Mouse (Mus musculus) spleen, embryonic (tissue): ENCODE data around the gene Glg1.

Experiments used
- CTCF ChIA-PET: fragments of 350-600 bp; sonication (Branson Sonifier 250); formaldehyde crosslinking; loops from one replicate; lab custom pipeline; 2022; lab: Charles Lee

Gene Glg1

DNA sequence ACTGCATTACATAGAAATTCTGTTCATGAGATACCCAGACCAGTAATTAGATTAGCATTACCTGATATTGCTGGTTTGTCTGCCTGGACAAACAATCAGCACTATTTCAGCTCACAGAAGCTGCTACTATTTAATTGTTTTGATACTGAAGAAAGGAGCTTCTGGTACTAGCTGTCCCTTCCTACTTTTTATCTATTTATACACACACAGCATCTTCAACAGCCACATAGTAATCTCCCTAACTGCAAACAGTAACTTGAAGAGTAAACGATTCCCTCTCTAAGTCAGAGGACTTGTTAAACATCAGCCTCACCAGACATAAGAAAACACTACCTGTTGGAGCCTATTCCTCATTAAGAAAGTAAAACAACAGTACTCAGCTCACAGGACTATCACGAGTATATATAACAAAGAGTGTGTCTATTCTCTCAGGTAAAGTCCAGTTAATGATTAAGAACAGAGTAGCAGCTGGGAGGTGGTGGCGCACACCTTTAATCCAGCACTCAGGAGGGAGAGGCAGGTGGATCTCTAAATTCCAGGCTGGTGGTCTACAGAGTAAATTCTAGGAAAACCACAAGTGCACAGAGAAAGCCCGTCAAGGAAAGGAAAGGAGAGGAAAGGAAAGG is 6.4 kb downstream of the Glg1 start:
- CTCF ChIA-PET = no interaction called here

DNA sequence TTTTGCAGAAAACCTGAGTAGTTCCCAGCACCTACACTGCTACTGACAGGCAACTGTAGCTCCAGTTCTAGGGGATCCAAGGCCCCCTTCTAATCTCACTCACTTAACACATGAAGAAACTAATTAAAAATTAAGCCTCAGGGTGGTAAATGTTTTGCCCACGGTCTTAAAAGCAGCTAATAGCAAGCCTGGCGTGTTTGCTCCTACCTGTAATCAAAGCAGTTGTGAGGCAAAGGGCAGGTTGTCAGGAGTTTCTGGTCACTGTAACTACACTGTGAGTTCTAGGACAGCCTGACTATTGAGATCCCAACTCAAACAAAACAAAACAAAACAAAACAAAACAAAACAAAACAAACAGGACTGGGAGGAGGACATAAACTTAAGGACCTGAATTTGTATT is 8.9 kb downstream of the Glg1 start:
- CTCF ChIA-PET = no interaction called here

DNA sequence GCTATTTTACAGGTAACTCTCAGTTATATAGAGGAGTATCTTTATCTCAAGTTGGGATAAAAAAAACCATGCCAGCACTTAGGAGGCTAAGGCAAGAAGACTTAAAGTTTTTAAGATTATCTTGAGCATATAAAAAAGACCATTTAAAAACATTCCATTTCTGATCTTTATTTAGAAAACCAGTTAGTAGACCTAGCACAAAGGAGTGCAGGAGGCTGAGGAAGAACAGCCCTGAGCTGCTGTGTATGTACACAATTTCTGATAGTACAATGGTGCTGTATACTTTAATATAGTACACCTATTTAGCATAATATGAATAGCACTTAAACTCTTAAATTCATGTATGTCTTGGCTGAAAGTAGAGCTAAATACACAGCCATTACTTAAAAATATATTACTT is 10.9 kb downstream of the Glg1 start:
- CTCF ChIA-PET = interaction anchor here (0.5 kb wide), 1 partner anchor 51 kb away, joined by 3 read pairs; no protein-coding TSS in a partner anchor

DNA sequence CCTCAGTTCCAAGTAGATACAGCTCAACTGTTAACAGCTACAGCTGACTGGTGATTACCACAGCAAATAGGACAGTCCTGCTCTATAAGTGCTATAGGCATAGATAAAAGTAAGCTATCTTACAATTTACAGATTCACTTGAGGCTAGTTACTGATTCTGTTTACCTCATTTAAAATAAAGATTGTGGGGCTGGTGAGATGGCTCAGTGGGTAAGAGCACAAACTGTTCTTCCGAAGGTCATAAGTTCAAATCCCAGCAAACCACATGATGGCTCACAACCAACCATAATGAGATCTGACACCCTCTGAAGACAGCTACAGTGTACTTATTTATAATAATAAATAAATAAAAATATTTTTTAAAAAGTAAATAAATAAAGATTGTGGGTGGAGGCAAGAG is 12.2 kb downstream of the Glg1 start:
- CTCF ChIA-PET = interaction anchor here (0.5 to 0.6 kb wide), 2 partner anchors 10 to 129 kb away, joined by 4 to 6 read pairs; no protein-coding TSS in a partner anchor

DNA sequence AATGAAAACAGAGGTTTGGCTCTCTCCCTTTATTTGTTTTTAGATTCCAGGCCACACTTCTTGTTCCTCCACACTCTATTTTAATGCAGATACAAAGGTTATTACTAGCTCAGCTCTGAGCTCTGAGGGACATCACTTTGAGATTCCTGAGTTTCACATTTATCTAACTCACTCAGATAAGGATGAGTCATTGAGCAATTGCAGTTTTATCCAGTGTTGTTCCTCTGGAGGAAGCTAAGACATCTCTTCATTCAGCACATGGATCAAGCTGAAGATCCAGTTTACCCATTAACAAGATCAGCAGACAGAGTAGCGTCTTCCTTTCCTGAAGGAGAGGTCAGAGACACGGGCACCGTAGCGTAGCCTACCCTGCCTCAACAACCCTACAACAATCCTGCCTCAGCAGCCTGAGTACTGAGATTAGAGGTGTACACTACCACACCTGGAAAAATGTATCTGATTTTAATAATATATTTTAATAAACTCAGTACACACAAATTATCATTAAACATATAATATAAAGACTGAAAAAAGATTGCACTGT is 12.7 kb downstream of the Glg1 start:
- CTCF ChIA-PET = interaction anchor here (0.5 kb wide), 1 partner anchor 11 kb away, joined by 4 read pairs; no protein-coding TSS in a partner anchor

DNA sequence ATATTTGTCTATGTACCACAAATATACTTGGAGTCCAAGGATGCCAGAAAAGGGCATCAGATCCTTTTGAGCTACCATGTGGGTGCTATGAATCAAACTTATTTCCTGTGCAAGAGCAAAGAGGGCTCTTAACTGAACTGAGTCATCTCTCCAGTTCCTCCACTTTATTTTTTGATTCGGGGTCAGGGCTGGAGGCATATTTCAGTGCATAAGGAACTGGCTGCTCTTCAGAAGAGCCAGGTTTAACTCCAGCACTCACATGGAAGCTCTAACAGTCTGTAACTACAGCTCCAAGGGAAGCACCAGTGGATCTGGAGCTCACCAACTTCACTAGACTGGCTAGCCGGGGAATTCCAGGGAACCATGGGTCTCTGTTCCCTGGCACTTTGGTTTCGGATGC is 21.7 kb downstream of the Glg1 start:
- CTCF ChIA-PET = interaction anchor here (0.6 kb wide), 2 partner anchors 20 to 28 kb away, joined by 3 to 10 read pairs; no protein-coding TSS in a partner anchor

DNA sequence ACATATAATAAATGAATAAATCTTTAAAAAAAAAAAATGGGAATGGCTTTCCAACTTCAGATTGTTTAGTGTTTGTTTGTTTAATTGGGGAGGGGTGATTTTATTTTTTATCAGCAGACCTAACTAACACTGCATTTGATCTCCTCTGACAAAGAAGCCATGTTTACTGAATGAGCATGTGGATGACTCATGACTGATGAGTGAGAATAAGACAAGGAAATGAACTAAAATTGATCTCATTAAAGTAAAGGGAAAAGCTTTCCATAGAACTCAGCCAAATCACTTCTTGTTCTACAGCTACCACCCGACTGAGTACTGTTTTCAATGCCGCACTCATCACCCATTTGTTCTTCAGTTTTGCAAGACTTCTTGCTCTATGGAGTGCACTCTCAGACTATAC is 25.3 kb downstream of the Glg1 start:
- CTCF ChIA-PET = no interaction called here

DNA sequence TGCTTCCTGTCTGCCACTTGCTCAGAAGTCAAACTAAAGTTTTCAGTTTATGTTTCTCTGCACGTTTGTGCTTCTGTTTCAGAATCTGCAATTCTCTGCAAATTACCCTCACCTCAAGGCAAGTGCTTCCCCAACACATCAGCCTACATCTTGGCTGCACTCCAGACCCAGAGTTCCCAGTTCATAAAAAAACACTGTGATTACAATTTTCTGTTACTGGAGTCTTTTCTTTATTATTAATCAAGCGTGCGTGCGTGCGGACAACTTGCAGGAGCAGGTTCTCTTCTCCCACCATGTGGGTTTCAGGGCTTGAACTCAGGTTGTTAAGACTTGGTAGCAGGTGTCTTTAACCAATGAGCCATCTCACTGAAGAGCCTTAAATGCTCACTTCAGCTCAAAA is 34.9 kb downstream of the Glg1 start:
- CTCF ChIA-PET = no interaction called here

DNA sequence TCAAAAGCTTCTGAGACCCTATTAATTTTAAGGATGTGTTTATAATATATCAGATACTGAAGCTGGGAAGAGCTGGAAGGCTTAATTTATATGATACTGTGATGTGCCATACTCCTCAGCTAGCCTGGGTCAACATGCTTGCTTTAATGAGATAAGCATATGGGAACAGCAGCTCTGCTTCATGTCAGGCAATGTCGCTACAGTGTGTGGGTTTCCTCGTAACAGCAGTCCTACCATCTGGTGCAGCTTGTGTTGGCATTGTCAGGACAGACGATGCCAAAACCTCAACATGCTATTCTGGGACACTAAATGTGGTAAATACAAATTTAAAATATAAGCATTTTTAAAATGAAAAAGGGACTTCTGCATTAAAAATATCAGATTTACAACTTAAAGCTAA is 40.9 kb downstream of the Glg1 start:
- CTCF ChIA-PET = no interaction called here

DNA sequence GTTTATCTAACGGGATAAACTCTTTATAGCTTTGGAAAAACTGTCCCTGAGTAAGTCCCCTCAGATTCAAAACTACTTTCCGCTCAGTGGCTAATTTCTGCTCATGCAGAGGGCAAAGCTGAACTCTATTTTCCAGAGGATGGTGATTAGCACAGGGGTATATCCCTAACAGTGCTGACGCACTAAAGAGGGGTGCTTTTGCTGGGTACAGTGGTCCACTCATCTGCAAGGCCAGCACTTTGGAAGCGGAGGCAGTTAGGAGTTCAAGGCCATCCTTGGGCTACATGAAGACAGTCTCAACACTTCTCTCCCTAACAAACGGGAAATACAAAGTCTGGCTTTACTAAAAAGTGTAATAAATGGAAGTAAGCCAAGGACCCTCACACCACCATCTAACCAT is 45.6 kb downstream of the Glg1 start:
- CTCF ChIA-PET = no interaction called here

DNA sequence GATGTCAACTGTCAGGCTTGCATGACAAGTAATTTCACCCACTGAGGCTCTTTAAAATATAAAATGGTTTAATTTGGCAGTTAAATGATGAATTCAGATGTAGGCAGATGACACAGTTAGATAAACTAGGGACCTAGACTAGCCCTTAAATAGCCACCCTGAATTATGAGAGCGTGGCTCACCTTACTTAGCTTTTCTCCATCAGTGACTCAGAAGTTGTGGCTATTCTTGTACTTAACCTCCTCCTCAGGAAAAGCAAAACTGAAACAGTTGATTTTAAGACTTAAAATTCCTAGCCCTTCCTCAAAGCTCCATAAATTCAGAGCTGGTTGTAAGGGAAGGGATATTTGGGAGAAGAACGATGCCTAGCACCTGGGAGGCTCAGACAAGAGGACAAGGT is 47.8 kb downstream of the Glg1 start:
- CTCF ChIA-PET = no interaction called here

DNA sequence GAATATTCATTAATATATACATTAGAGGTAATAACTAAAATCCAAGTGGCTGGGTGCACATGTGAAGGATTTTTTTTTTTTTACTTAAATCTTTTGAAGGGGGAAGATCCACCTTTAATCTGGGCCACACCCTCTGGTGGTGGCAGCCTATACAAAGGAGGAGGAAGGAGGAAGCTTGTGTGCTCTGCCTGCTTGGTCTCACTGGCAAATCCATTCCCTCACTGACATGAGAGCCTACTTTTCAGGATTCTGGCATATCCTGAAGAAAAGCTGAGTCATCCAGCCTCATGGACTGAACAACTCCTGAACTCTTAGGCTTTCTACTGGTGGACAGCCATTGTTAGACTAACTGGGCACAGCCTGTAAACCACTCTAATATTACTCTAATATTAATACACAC is 49.1 kb downstream of the Glg1 start:
- CTCF ChIA-PET = interaction anchor here (0.7 kb wide), 2 partner anchors 27 to 664 kb away, joined by 3 read pairs; no protein-coding TSS in a partner anchor

DNA sequence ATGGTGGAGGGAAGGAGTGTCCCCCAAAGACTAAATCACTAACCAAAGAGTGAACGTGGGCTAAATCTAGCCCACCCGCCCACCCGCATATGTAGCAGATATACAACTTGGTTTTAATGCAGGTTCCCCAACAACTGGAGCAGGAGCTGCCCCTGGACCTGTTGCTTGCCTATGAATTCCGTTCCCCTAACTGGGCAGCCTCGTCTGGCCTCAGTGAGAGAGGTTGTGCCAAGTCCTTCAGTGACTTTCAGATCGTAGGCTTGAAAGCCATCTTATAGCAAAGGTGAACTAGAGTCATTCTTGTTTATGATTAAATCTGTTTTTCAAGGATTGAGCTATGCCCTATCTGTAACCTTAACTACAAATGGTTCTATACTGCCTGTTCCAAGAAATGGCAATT is 52.7 kb downstream of the Glg1 start:
- CTCF ChIA-PET = interaction anchor here (0.6 kb wide), 1 partner anchor 28 kb away, joined by 12 read pairs; no protein-coding TSS in a partner anchor

DNA sequence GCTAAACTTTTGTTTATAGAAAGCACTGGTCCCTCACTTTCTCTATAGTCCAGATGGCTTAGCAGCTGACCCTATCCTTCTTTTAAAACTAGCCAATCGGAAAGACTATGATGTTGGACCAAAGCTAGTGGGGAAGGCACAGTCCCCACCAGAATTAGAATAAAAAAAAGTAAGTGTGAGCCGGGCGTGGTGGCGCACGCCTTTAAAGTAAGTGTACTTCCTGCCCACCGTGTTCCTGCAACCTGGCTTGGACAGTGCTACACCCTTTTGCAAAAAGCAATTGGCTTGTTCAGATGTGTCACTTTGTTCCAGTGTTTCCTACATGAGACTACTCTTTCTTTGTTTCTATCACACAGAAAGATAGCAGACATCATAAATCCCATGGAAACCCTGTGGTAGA is 54.0 kb downstream of the Glg1 start:
- CTCF ChIA-PET = no interaction called here

DNA sequence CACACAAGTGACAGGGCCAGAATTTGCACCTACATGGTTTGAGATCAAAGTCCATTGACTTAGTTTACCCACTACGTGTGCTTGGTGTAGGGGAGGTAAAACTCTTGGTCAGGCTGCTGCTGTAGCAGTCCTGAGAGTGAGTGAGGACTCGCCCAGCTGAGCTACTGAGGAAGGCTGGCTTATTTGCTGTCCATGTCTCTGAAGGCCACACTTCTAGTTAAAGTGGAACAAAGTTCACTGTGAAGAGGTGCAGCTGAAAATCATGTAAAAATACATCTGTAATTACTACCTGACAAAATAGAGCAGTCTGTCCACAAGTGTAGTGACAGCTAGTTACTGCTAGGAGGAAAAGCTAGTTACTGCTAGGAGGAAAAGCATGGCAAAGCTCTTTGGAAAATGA is 55.7 kb downstream of the Glg1 start:
- CTCF ChIA-PET = no interaction called here

DNA sequence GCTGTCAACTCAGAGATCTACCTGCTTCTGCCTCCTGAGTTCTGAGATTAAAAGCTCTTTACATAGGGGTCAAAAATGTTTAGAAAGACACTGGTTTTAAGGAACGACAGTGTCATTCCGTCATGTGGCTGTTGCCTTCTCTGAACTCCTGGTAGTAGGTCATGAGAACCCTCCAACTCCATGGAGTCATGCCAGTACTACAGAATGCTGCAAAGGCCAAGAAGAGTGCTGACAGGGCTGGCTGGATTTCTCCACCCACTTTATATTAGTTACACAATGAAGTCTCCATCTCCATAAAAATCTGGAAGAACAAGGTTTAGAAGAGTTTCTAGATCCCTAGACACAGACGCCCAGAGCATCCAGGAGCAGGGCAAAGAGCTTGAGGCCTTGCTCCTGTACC is 61.0 kb downstream of the Glg1 start:
- CTCF ChIA-PET = interaction anchor here (0.5 kb wide), 1 partner anchor 105 kb away, joined by 3 read pairs; no protein-coding TSS in a partner anchor

DNA sequence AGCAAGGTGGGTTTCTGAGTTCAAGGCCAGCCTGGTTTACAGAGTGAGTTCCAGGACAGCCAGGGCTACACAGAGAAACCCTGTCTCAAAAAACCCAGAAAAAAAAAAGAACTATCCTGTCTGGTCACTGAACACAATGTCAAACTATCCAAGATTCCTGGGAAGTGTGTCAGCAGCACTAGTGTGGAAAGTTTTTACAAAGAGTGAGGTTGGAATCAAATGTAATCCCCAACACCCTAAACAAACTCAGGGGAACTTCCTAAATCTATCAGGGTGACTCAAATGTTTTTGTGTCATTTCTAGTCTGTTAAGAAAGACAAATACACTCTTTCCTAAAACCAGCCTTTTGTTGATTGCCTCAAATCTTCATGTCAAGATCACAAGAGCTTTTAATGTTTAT is 62.8 kb downstream of the Glg1 start:
- CTCF ChIA-PET = no interaction called here

DNA sequence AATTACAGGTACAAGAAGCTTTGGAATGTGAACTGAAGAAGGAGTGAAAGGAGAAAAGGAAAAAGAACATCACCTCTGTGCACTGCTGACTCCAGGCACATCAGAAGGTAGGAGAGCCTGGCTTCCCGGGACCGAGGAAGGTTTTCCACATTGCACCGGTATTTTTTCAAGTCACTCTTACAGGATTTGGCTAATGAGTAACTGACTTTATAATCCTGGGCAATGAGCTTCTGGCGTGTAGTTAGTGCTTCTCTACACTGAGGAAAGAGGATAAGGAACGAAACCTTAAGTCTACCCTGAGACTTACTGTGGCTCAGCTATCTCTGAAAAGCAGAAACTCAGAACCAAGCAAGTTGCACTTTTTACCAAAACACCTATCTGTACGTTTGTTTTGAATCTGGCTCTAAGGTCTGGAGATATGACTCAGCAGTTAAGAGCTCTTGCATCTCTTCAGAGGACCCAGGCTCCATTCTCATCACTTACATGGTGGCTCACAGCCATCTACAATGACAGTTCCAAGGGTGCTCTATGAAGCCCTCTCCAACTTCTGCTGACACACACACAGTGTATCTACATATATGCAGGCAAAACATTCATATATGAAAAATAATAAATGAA is 70.3 kb downstream of the Glg1 start:
- CTCF ChIA-PET = no interaction called here

DNA sequence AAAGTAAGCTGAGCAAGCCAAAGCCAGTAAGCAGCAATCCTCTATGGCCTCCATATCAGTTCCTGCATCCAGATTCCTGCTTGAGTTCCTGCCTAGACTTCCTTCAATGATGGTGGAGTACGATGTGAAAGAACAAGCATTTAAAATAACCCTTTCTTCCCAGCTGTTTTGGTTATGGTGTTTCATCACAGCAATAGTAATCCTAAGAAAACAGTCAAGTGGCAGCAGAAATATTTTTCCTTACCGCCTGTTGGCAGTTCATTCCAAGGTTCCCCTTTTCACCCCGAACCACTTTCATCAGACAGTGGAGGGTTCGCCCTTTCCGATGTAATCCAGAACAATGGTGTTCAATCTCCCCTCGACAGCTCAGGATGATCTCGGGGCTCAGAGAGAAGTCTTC is 71.5 kb downstream of the Glg1 start:
- CTCF ChIA-PET = no interaction called here

DNA sequence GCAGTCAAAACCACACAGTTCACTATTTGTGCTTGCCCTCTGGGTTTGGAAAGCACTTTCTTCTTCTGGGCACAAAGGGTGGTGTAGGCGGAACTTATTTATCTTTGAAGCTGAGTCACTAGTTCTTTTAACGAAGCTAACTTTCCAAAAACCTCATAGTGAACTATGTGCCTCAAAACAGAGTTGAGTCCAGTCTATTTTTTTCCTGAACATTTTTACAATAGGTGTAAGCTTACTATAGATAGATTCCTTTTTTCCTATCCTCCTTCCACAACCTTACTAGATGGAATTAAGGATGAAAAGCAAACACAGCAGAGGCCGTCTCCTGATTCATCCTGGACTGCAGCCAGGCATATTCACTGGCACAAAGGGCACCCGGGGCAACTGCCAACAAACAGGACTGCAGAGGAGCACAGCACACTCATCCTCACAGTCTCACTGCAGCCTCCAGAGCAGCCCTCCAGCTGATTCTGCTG is 73.5 kb downstream of the Glg1 start:
- CTCF ChIA-PET = no interaction called here

DNA sequence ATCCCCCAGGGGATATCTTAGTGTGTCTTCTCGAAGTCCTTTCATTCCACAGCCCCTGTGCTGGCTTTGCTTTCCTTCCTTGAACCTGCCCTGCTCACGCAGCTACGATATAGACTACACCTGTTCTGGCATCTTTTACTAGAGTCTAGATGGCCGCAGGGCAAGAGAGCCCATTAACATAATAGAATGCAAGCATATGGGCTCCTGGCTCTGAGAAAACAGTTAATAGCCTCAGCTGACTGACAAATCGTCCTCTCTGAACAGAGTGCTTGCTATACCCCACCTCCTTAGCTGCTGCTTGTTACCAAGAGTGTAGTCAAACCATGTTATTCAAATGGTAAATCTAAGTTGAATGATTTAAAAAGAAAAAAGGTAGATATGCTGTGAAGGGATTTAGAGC is 87.4 kb downstream of the Glg1 start:
- CTCF ChIA-PET = no interaction called here

DNA sequence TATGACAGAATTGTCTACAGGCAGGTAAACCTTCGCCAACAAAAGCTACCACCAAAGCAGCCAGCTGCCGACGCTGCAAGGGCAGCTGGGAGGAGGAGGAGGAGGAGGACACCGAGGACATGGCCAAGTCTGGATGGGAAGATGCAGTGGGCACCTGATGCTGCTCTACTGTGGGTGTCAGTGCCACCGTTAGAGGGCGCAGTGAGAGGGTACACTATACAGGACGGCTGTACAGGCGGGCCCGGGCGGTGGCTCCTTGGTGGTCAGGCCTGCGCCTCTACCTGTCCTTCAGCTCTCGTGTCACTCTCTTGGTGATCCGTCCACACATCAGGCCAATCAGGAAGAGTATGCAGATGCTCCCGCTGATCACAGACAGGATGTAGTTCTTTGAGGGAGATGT is 101.4 kb downstream of the Glg1 start:
- CTCF ChIA-PET = no interaction called here
